In genomic region chr10:28614396-28614795, GRCm38 (mm10) we compare ENCODE assay signal across 27 mouse cellular contexts. TPM values are rescaled to one million over a fixed set of nuclear protein-coding genes. Genes with fewer than 3 reads are reported as not detected.
DNase-seq lines count a peak whose midpoint lies in the region; ATAC-seq and TF ChIP-seq lines count a peak whose summit lies in the region.
"Had no signal": no experiment of that assay in that cellular context is flagged by ENCODE, and none has a peak within 500 bp of the region (broad histone marks: within the 10 kb centered on the region; RNA-seq: fewer than 3 reads in every experiment).

No protein-coding gene starts in this region.

- no peaks in the 10 kb centered on the region for H3K4me1 ChIP-seq in intestine, embryonic 16.5 days (ENCODE audit: control insufficient read depth, insufficient read depth, low read length)
- H3K4me1 ChIP-seq in intestine, embryonic 15.5 days (replicated peaks) = no peaks in the 10 kb centered on the region
- H3K4me1 ChIP-seq in lung, embryonic 14.5 days (ENCODE audit: insufficient read depth) = no peaks in the 10 kb centered on the region
- H3K4me1 ChIP-seq in lung, embryonic 16.5 days (replicated peaks; ENCODE audit: control insufficient read depth, insufficient read depth, low read length) = no peaks in the 10 kb centered on the region
- no peaks in the 10 kb centered on the region for H3K4me1 ChIP-seq in lung, adult 2 months (ENCODE audit: control insufficient read depth, insufficient read depth, low read length)
- no peaks in the 10 kb centered on the region for H3K4me1 ChIP-seq in stomach, embryonic 16.5 days (ENCODE audit: control insufficient read depth, insufficient read depth, low read length)
- no peaks in the 10 kb centered on the region for H3K4me1 ChIP-seq in stomach, postnatal 0 days (replicated peaks; ENCODE audit: control insufficient read depth, insufficient read depth)
- H3K4me1 ChIP-seq: embryonic facial prominence, embryonic 10.5 days; embryonic facial prominence, embryonic 12.5 days; forebrain, embryonic 13.5 days had no signal

- 67% methylated on average over 2 of the region's 2 CpGs for WGBS in intestine, embryonic 16.5 days
- 62% methylated on average over 2 of the region's 2 CpGs for WGBS in intestine, embryonic 15.5 days
- 64% methylated on average over 2 of the region's 2 CpGs for WGBS in lung, embryonic 14.5 days
- WGBS in lung, embryonic 16.5 days = 59% methylated on average over 2 of the region's 2 CpGs
- 85% methylated on average over 2 of the region's 2 CpGs for WGBS in lung, adult 2 months
- 52% methylated on average over 2 of the region's 2 CpGs for WGBS in stomach, embryonic 16.5 days
- WGBS in stomach, postnatal 0 days = 43% methylated on average over 2 of the region's 2 CpGs

- no peak overlapping the region for H3K4me3 ChIP-seq in intestine, embryonic 16.5 days (ENCODE audit: low read length)
- no peak overlapping the region for H3K4me3 ChIP-seq in intestine, embryonic 15.5 days (replicated peaks)
- H3K4me3 ChIP-seq in lung, embryonic 14.5 days (ENCODE audit: low read depth, low read length) = no peak overlapping the region
- no peak overlapping the region for H3K4me3 ChIP-seq in lung, embryonic 16.5 days (ENCODE audit: low read length)
- no peak overlapping the region for H3K4me3 ChIP-seq in lung, adult 2 months (replicated peaks; ENCODE audit: extremely low read depth, low read depth, low read length)
- no peak overlapping the region for H3K4me3 ChIP-seq in stomach, embryonic 16.5 days (replicated peaks; ENCODE audit: low read length)
- H3K4me3 ChIP-seq in stomach, postnatal 0 days (ENCODE audit: low read depth, low read length) = no peak overlapping the region
- H3K4me3 ChIP-seq: embryonic facial prominence, embryonic 10.5 days; embryonic facial prominence, embryonic 12.5 days; forebrain, embryonic 13.5 days had no signal

- H3K27me3 ChIP-seq in intestine, embryonic 16.5 days (replicated peaks; ENCODE audit: control insufficient read depth, insufficient read depth, low read length) = no peaks in the 10 kb centered on the region
- no peaks in the 10 kb centered on the region for H3K27me3 ChIP-seq in intestine, embryonic 15.5 days (replicated peaks)
- no peaks in the 10 kb centered on the region for H3K27me3 ChIP-seq in lung, embryonic 14.5 days (ENCODE audit: insufficient read depth, low read length)
- H3K27me3 ChIP-seq in lung, embryonic 16.5 days (ENCODE audit: control insufficient read depth, insufficient read depth, low read depth, low read length) = no peaks in the 10 kb centered on the region
- no peaks in the 10 kb centered on the region for H3K27me3 ChIP-seq in stomach, embryonic 16.5 days (ENCODE audit: control insufficient read depth, insufficient read depth, low read length)
- H3K27me3 ChIP-seq in stomach, postnatal 0 days (ENCODE audit: control insufficient read depth, insufficient read depth, low read length) = no peaks in the 10 kb centered on the region
- H3K27me3 ChIP-seq: CH12.LX; embryonic facial prominence, embryonic 12.5 days; forebrain, embryonic 13.5 days had no signal

- no peaks in the 10 kb centered on the region for H3K9me3 ChIP-seq in intestine, embryonic 16.5 days (ENCODE audit: control insufficient read depth, low read length)
- no peaks in the 10 kb centered on the region for H3K9me3 ChIP-seq in intestine, embryonic 15.5 days
- H3K9me3 ChIP-seq in lung, embryonic 14.5 days (ENCODE audit: low read depth, low read length) = no peaks in the 10 kb centered on the region
- no peaks in the 10 kb centered on the region for H3K9me3 ChIP-seq in lung, embryonic 16.5 days (ENCODE audit: control insufficient read depth, low read length)
- no peaks in the 10 kb centered on the region for H3K9me3 ChIP-seq in stomach, embryonic 16.5 days (replicated peaks; ENCODE audit: control insufficient read depth, low read length)
- H3K9me3 ChIP-seq in stomach, postnatal 0 days (ENCODE audit: control insufficient read depth, low read length) = no peaks in the 10 kb centered on the region
- H3K9me3 ChIP-seq: embryonic facial prominence, embryonic 10.5 days; embryonic facial prominence, embryonic 12.5 days; forebrain, embryonic 13.5 days; G1E had no signal

- H3K9ac ChIP-seq in intestine, embryonic 16.5 days (ENCODE audit: low read depth, low read length) = no peak overlapping the region
- no peak overlapping the region for H3K9ac ChIP-seq in intestine, embryonic 15.5 days
- H3K9ac ChIP-seq in lung, embryonic 14.5 days = no peak overlapping the region
- H3K9ac ChIP-seq in lung, embryonic 16.5 days (ENCODE audit: low read length) = no peak overlapping the region
- H3K9ac ChIP-seq in stomach, embryonic 16.5 days (ENCODE audit: low read length) = no peak overlapping the region
- no peak overlapping the region for H3K9ac ChIP-seq in stomach, postnatal 0 days (ENCODE audit: low read length)
- H3K9ac ChIP-seq: embryonic facial prominence, embryonic 12.5 days; forebrain, embryonic 13.5 days had no signal

- H3K36me3 ChIP-seq in intestine, embryonic 16.5 days (ENCODE audit: control insufficient read depth, insufficient read depth, low read length) = no peaks in the 10 kb centered on the region
- H3K36me3 ChIP-seq in intestine, embryonic 15.5 days = no peaks in the 10 kb centered on the region
- H3K36me3 ChIP-seq in lung, embryonic 14.5 days (ENCODE audit: insufficient read depth) = no peaks in the 10 kb centered on the region
- no peaks in the 10 kb centered on the region for H3K36me3 ChIP-seq in lung, embryonic 16.5 days (ENCODE audit: control insufficient read depth, insufficient read depth, low read length)
- H3K36me3 ChIP-seq in stomach, embryonic 16.5 days (ENCODE audit: control insufficient read depth, insufficient read depth, low read length) = no peaks in the 10 kb centered on the region
- no peaks in the 10 kb centered on the region for H3K36me3 ChIP-seq in stomach, postnatal 0 days (ENCODE audit: control insufficient read depth, insufficient read depth, low read length)
- H3K36me3 ChIP-seq: embryonic facial prominence, embryonic 10.5 days; embryonic facial prominence, embryonic 12.5 days; G1E had no signal

- TF ChIP-seq CTCF in lung, embryonic 14.5 days (IDR thresholded peaks at IDR 0.05; ENCODE audit: low read depth) = no peak
- TF ChIP-seq CTCF in lung, adult 2 months (IDR thresholded peaks at IDR 0.05; ENCODE audit: insufficient read depth, low read length) = no peak
- TF ChIP-seq CTCF in stomach, postnatal 0 days (IDR thresholded peaks at IDR 0.05; ENCODE audit: low read depth) = no peak

- TF ChIP-seq EP300 in stomach, postnatal 0 days (optimal IDR thresholded peaks at IDR 0.05) = no peak

- TF ChIP-seq POLR2A in lung, adult 2 months (IDR thresholded peaks at IDR 0.05; ENCODE audit: borderline replicate concordance, extremely low read depth, low read depth, low read length) = no peak

- peak; percentile 3 for DNase-seq in lung, embryonic 14.5 days
- DNase-seq in lung, postnatal 36 days = no peak
- DNase-seq in lung, adult 2 months = no peak
- DNase-seq in stomach, postnatal 0 days (ENCODE audit: low spot score) = no peak
- DNase-seq: adrenal gland, adult 8-10 months; adrenal gland, postnatal 14 days; adrenal gland, postnatal 36 days; B cell, adult 2 months; cerebellum, adult 11-12 months; cerebellum, adult 2 months; cerebellum, adult 9-10 months; cerebellum, postnatal 10 days; cerebellum, postnatal 25 days had no signal

- H3K27ac ChIP-seq in intestine, embryonic 16.5 days (ENCODE audit: low read length) = no peak overlapping the region
- H3K27ac ChIP-seq in intestine, embryonic 15.5 days = no peak overlapping the region
- no peak overlapping the region for H3K27ac ChIP-seq in lung, embryonic 14.5 days (ENCODE audit: low read depth)
- H3K27ac ChIP-seq in lung, embryonic 16.5 days (ENCODE audit: low read length) = no peak overlapping the region
- H3K27ac ChIP-seq in stomach, embryonic 16.5 days (ENCODE audit: low read length) = no peak overlapping the region
- no peak overlapping the region for H3K27ac ChIP-seq in stomach, postnatal 0 days (replicated peaks)
- H3K27ac ChIP-seq: embryonic facial prominence, embryonic 10.5 days; embryonic facial prominence, embryonic 12.5 days; forebrain, embryonic 13.5 days had no signal

- no peak overlapping the region for H3K4me2 ChIP-seq in intestine, embryonic 16.5 days (ENCODE audit: low read depth, low read length)
- H3K4me2 ChIP-seq in intestine, embryonic 15.5 days (replicated peaks) = no peak overlapping the region
- no peak overlapping the region for H3K4me2 ChIP-seq in lung, embryonic 14.5 days
- no peak overlapping the region for H3K4me2 ChIP-seq in lung, embryonic 16.5 days (ENCODE audit: low read depth, low read length)
- no peak overlapping the region for H3K4me2 ChIP-seq in stomach, embryonic 16.5 days (ENCODE audit: low read depth, low read length)
- H3K4me2 ChIP-seq in stomach, postnatal 0 days (replicated peaks; ENCODE audit: low read depth) = no peak overlapping the region
- H3K4me2 ChIP-seq: embryonic facial prominence, embryonic 12.5 days; forebrain, embryonic 13.5 days had no signal

- ATAC-seq in intestine, embryonic 16.5 days = peak; percentile 23; the same call in 1 of the 2 replicates
- ATAC-seq in intestine, embryonic 15.5 days = no peak
- ATAC-seq in lung, embryonic 14.5 days (ENCODE audit: insufficient read depth) = no peak
- ATAC-seq in lung, embryonic 16.5 days (ENCODE audit: low read depth) = peak; percentile 83
- ATAC-seq in stomach, embryonic 16.5 days (ENCODE audit: insufficient read depth, low FRiP score) = peak; percentile 40; the same call in 1 of the 2 replicates
- ATAC-seq in stomach, postnatal 0 days (ENCODE audit: low FRiP score, low TSS enrichment) = no peak
- ATAC-seq: activated CD4-positive, CD25-positive, alpha-beta regulatory T cell, adult 4 months; CD4-positive, CD25-positive, alpha-beta regulatory T cell, adult 4 months; forebrain, embryonic 13.5 days; Patski had no signal

RNA-seq across cellular contexts. Expression of gene Themis, which starts 53.8 kb away (rescaled TPM):
- polyA plus RNA-seq in intestine, embryonic 16.5 days (2015; fragmentation: Nextera tagmentation; extraction: Ambion mirVana) = 0.09 and 0.13 TPM in 2 replicates
- 0.08 TPM in 1 of 2 replicates, not detected in the other for polyA plus RNA-seq in intestine, embryonic 15.5 days (2015; fragmentation: Nextera tagmentation; extraction: Ambion mirVana)
- polyA plus RNA-seq in lung, embryonic 14.5 days (2014; fragmentation: Nextera tagmentation; extraction: Ambion mirVana) = not detected in 2 replicates
- 0.63 and 1.2 TPM in 2 replicates for polyA plus RNA-seq in lung, embryonic 16.5 days (2015; fragmentation: Nextera tagmentation; extraction: Ambion mirVana)
- polyA plus RNA-seq in lung, adult 2 months (2012; rRNA removed) = 0.03 and 0.15 TPM in 2 replicates
- polyA plus RNA-seq in stomach, embryonic 16.5 days (2015; fragmentation: Nextera tagmentation; extraction: Ambion mirVana) = 0.14 and 0.40 TPM in 2 replicates
- 0.40 and 0.42 TPM in 2 replicates for polyA plus RNA-seq in stomach, postnatal 0 days (2015; fragmentation: Nextera tagmentation; extraction: Ambion mirVana)
- polyA plus RNA-seq: cerebellum, adult 2 months; cortical plate, adult 2 months; embryonic facial prominence, embryonic 10.5 days; embryonic facial prominence, embryonic 12.5 days; embryonic facial prominence, embryonic 14.5 days; forebrain, embryonic 13.5 days; G1E; Patski had no signal

Comparison
In these comparisons a context has a peak if more than half of its experiments do, and no peak if none do; other contexts are left out.
1. ATAC-seq: peak in intestine, embryonic 16.5 days (single experiment), lung, embryonic 16.5 days (single experiment) and stomach, embryonic 16.5 days (single experiment); none in intestine, embryonic 15.5 days (single experiment), lung, embryonic 14.5 days (single experiment) and stomach, postnatal 0 days (single experiment).